Mouse (Mus musculus): ENCODE results near the gene Olfr772.
"Not testable (repeated sequence)": the region's sequence is repeated elsewhere in the genome, so short reads cannot be mapped to it uniquely, and the experiment has no call there.

The Olfr772 gene

GRCm38 (mm10) chr10:129177821-129178220 lies at the start of gene Olfr772:
Gene Olfr772, minus strand, starts transcription at chr10:129177921.
- DNase-seq: not testable (repeated sequence)

DNA sequence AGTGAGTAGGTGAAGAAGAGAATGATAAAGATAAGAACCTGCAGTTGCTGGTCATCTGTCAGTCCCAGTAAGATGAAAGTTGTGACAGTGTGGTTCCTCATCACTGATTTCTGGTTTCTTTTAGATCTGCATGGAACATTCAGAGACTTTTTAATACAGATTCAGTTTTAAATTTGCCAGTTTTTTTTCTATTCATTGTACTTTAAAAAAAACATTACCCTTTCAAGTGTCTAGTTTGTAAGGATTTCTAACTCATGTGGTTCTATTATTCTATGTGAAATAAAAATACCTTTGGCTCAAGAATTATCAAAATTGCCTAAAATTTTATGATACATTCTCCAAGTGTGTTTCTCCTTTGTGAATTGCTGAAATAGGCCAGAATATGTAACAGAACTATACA lies 9.6 kb upstream of the Olfr772 start, which contains the start of gene Olfr773:
TSS of gene Olfr773 (minus strand) at position 101 of the 400 bp plus-strand sequence.
- DNase-seq: not testable (repeated sequence)

DNA sequence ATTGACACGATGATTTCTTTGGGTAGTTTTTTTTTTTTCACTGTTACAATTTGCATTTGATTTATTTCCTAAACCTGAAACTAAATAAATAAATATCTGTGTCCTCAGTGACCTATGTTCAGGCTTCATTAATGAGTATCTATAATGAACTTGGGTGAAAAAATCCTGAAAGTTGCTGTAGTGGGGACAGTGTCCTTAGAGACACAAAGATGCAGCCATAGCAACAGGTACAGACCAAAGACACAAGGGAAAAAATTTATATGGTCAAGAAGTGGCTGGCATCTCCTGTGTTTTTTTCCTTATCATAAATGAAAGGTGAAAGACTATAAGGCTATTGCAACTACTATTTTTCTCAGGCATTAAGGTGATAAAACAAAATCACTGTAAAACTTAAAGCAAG lies 13.1 kb downstream of the Olfr772 start, which contains the start of gene Olfr771:
TSS of gene Olfr771 (minus strand) at position 101 of the 400 bp plus-strand sequence.
- DNase-seq: no peak

GRCm38 (mm10) chr10:129138898-129139297 lies 38.8 kb downstream of the Olfr772 start, which contains the start of gene Olfr770:
Gene Olfr770, minus strand, starts transcription at chr10:129138998.
- DNase-seq: no peak

Measured in cerebellum, postnatal 14 days (tissue).